Mouse (Mus musculus) hindbrain, embryonic 15.5 days (tissue): ENCODE measurements around the gene Slc8a3. TPM values are rescaled to one million over a fixed set of nuclear protein-coding genes. Genes with fewer than 3 reads are reported as not detected.

Source experiments
- ATAC-seq: fragments of 200-750 bp; cut with Nextera tagmentation; 2 replicates; pipeline ENCODE4 v1.8.0; 2017; ENCODE audit warnings: low read depth, moderate number of reproducible peaks, moderate TSS enrichment; ENCODE audit not compliant: low FRiP score
- H3K27ac ChIP-seq: fragments of 300-500 bp; sonication (generic); replicated peaks from 2 replicates; pipeline ENCODE4 v1.5.1; 2015; ENCODE audit warnings: mild to moderate bottlenecking, inconsistent platforms
- H3K27me3 ChIP-seq: fragments of 300-500 bp; sonication (generic); 2 replicates; pipeline ENCODE4 v1.6.1; 2015; ENCODE audit warnings: control low read depth, inconsistent platforms
- H3K36me3 ChIP-seq: fragments of 300-500 bp; sonication (generic); 2 replicates; pipeline ENCODE4 v1.6.1; 2015; ENCODE audit warnings: control low read depth, inconsistent platforms
- H3K4me1 ChIP-seq: fragments of 300-500 bp; sonication (generic); replicated peaks from 2 replicates; pipeline ENCODE4 v1.6.1; 2015; ENCODE audit warnings: control low read depth, inconsistent platforms
- H3K4me2 ChIP-seq: fragments of 300-500 bp; sonication (generic); 2 replicates; pipeline ENCODE4 v1.6.1; 2015; ENCODE audit warnings: moderate library complexity, mild to moderate bottlenecking, inconsistent platforms
- H3K4me3 ChIP-seq: fragments of 300-500 bp; sonication (generic); 2 replicates; pipeline ENCODE4 v1.5.1; 2015; ENCODE audit warnings: mild to moderate bottlenecking, inconsistent platforms
- H3K9ac ChIP-seq: fragments of 300-500 bp; sonication (generic); 2 replicates; pipeline ENCODE4 v1.6.1; 2015; ENCODE audit warnings: inconsistent platforms
- H3K9me3 ChIP-seq: fragments of 300-500 bp; sonication (generic); 2 replicates; pipeline ENCODE4 v1.6.1; 2016; ENCODE audit warnings: control low read depth, inconsistent platforms
- WGBS: fragments of 180-500 bp; shearing (Covaris S2); methylation state at CpG from one replicate; pipeline ENCODE4 v1.1.7; 2015; 5-methylcytosine and 5-hydroxymethylcytosine counted together
- polyA plus RNA-seq: library from polyadenylated mRNA; unstranded; fragments of >200 nt; fragmentation: Nextera tagmentation; extraction: Ambion mirVana; gene quantifications from 2 replicates; pipeline ENCODE4 v1.2.1, GENCODE M21; 2015

Gene Slc8a3
- polyA plus RNA-seq, 1 experiment from 2014 or later: 12.2 TPM

DNA sequence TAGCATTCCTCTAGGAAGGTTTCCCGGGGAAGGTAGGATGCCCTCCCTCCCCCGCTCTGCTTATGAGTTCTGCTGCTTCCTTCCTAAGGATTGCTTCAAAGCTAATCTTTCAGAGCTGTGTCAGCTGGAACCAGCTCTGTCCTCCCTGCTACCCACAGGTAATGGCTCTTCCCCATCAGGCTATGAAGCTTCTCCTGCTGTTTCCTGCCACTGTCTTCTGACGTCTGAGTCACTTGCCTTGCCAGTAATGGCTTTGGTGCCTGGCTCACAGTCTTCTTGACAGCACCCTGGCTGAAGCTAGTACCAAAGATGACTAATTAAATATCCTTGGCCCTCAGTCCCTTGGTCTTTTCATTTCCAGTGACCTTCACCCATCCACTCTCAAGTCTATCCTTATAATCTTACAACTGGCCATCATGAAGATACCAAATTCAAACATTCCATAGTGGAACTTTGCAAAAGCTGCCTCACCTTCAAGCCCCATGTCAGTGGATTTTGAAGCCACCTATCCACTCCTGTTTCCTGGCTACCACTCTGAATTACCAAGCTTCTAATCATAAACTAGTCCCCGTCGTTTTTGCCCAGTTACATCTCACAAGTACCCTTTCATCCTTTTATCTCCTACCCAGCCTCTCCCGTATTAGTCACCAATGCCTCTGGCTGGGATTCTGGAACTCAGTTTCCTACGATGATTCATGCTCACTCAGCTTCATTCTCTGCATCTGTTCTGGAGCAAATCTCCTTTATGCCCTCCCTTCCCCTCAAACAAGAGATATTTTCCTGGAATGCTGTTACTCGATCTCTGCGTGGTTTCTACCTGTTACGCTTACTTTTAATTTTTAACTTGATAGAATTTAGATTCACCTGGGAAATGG, 97.3 kb downstream of the Slc8a3 start:
- ATAC-seq: no peak
- Histone ChIP-seq H3K4me2 (no peak overlapping the region), H3K36me3 (no peaks in the 10 kb centered on the region), H3K9me3 (0 out of 2 replicates have a peak, but pooled peaks cover 4% of the 10 kb centered on the region), H3K4me1 (no peaks in the 10 kb centered on the region), H3K27ac (no peak overlapping the region), H3K27me3 (no peaks in the 10 kb centered on the region), H3K9ac (no peak overlapping the region), H3K4me3 (no peak overlapping the region)
- 90% methylated on average over 10 of the region's 10 CpGs for WGBS

DNA sequence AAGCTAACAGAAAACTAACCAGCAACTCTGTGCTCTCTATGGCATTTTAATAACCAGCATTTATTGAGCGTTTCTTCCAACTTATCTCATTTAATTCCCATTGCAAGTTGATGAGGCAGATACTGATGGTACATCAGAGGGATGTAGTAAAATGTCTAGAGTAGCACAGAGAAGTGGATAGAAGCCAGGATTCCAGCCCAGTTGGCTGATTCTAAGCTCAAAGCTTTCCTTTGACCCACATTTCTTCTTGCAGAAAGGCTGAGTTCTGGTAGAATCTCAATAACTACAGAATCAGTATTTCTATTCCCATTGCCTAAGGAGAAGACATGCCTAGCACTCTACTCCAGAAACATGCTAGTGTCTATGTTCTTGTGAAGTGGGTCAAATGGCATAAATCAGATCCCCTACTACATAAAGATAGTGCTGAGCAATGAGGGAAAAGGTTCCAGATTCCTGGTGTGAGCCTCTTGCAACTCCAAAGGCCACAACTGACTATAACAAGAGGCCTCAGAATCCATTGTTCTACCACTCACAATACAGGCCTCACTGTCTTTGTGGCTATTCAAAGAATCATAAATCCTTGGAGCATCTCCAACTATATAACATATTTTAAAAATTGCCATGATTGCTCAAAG, 99.1 kb downstream of the Slc8a3 start:
- peaks cover under 1% of the 10 kb centered on the region; the same call in 1 of the 2 replicates for H3K4me1 ChIP-seq
- no peaks in the 10 kb centered on the region for H3K27me3 ChIP-seq
- H3K9me3 ChIP-seq: 0 out of 2 replicates have a peak, but pooled peaks cover 4% of the 10 kb centered on the region
- H3K4me2 ChIP-seq: no peak overlapping the region
- no peaks in the 10 kb centered on the region for H3K36me3 ChIP-seq
- H3K27ac ChIP-seq: no peak overlapping the region
- no peak overlapping the region for H3K9ac ChIP-seq
- 85% methylated on average over 1 of the region's 1 CpGs for WGBS
- H3K4me3 ChIP-seq: no peak overlapping the region
- ATAC-seq: no peak

DNA sequence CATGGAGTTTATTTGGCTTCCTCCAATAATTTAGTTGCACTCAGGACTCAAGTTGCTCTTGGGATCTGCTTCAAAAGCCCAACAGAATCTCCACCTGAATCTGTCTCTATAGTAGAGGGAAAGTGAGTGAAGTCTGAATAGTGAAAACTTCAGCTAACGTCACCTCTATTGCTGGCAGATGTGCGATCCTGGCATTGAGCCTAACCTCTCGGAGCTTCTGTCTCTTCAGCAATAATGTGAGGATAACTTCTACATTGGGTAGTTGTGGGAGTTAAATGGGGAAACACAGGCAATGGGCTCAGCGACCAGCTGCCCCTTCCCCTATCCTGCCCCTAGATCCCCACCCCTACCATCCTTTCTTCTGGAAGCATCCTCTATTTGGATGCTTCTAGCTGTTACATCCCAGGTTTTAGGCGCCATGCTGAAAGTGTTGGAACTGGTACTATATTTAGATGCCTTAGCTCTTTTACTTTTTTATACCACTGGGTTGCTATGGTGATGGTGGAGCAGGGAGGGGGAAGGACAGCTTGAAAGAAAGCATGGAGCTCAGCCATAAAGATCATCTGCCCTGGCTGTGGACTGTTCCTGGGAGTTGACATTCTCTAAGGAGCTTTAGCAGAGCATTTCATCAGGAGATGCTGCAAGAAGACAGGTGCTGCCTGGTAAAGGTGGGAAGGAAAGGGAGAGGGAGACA, 105.1 kb downstream of the Slc8a3 start:
- Histone ChIP-seq H3K4me2 (0 out of 2 replicates have a peak overlapping the region, but pooled peaks have one; percentile 15), H3K4me1 (peaks cover 32% of the 10 kb centered on the region), H3K9ac (no peak overlapping the region), H3K36me3 (no peaks in the 10 kb centered on the region), H3K27me3 (no peaks in the 10 kb centered on the region), H3K27ac (peak overlapping the region; percentile 69), H3K9me3 (no peaks in the 10 kb centered on the region), H3K4me3 (no peak overlapping the region)
- WGBS: 49% methylated on average over 5 of the region's 5 CpGs
- ATAC-seq: peak; percentile 72

DNA sequence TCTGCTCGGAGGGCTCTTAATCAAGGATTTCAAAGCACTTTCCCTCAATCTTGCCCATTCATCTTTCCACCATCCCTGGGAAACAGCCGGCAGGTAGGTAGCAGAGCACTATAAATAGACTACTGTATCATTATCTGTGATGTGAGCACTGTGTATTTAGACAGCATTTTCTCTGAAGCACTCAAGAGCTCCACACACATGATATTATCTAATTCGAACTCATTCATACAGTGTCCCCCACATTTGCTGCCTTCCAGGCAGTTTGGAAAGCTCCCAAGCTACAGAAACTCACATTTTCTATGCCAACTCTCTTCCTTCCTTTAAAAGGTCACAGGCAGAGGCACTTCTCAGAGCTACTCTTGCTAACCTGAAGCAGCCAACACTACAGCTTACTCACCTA, 106.4 kb downstream of the Slc8a3 start:
- H3K36me3 ChIP-seq: no peaks in the 10 kb centered on the region
- no peak overlapping the region for H3K4me3 ChIP-seq
- no peaks in the 10 kb centered on the region for H3K27me3 ChIP-seq
- WGBS: 48% methylated on average over 3 of the region's 3 CpGs
- H3K4me2 ChIP-seq: no peak overlapping the region
- H3K9me3 ChIP-seq: no peaks in the 10 kb centered on the region
- H3K27ac ChIP-seq: peak overlapping the region; percentile 61
- no peak overlapping the region for H3K9ac ChIP-seq
- H3K4me1 ChIP-seq: peaks cover 32% of the 10 kb centered on the region
- ATAC-seq: no peak

DNA sequence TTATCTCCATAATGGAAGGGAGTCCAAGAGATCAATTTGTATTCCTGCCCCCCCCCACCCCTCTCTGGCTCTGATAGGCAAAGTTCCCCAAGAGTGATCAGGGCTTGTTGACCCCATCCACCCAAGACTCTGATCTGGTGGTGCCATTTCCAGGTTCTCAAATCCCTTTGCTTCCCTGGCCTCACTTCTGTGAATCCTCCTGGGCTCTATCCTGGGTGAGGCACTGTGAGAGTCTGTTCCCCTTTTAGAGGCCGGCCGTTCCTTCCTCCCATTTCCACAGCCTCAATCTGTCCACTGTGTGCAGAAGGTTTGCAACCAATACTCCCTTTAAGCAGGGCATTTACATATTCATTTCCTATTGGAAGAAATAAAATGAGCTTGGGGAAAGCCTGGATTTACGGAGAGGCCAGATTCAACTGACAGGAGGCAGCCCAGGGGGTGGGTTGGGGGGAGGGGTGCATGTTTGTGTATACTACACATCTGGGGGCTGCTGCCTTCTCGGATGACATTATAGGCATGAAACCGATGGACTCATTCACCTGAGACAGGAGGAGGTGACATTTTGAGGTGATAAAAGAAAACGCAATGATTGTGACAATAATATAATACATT, 106.9 kb downstream of the Slc8a3 start:
- Histone ChIP-seq H3K4me3 (no peak overlapping the region), H3K4me2 (no peak overlapping the region), H3K9me3 (no peaks in the 10 kb centered on the region), H3K36me3 (no peaks in the 10 kb centered on the region), H3K27me3 (no peaks in the 10 kb centered on the region), H3K9ac (no peak overlapping the region), H3K4me1 (peaks cover 32% of the 10 kb centered on the region), H3K27ac (peak overlapping the region; percentile 61)
- WGBS: 31% methylated on average over 6 of the region's 6 CpGs
- no peak for ATAC-seq

DNA sequence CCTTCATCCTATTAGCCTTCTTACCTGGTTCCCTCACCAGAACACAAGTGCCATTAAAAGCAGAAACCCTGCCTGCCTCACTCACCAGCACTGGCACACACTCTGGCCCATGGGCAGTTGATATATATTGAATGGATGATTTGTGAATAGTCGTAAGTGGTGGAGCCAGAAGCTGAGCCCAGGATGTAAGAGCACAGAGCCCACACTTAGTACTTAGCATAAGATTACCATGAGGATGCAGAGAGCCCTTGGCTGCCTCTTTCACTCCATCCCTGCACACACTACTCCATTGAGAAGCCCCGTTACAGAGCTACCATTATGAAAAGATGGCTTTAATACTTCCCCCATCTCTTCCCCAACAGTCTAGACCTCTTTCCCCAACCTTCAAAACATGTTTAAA, 108.1 kb downstream of the Slc8a3 start:
- ATAC-seq: no peak

DNA sequence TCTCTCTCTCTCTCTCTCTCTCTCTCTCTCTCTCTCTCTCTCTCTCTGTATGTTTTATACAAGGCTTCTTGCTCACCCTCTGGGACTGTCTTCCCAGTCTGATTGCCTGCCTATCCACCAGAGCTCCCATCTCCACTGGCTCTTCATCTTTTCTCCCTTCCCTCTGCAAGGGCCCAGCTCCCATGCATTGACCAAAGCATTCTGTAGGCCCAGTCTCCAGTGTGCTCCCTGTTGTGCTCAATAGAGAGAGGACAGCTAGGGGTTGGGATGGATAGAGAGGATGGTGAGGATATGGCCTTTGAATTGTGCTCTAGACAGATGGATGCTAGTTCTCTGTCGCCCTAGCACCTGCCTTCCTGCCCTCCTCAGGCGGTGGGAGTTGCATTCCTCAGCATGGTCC, 109.7 kb downstream of the Slc8a3 start:
- H3K9me3 ChIP-seq: no peaks in the 10 kb centered on the region
- no peak for ATAC-seq
- no peaks in the 10 kb centered on the region for H3K36me3 ChIP-seq
- H3K4me2 ChIP-seq: no peak overlapping the region
- H3K9ac ChIP-seq: no peak overlapping the region
- no peaks in the 10 kb centered on the region for H3K27me3 ChIP-seq
- 82% methylated on average over 2 of the region's 2 CpGs for WGBS
- H3K4me1 ChIP-seq: peaks cover 30% of the 10 kb centered on the region
- no peak overlapping the region for H3K27ac ChIP-seq
- no peak overlapping the region for H3K4me3 ChIP-seq

More for the DNA sequence above, 108.1 kb downstream of the Slc8a3 start:
- 77% methylated on average over 2 of the region's 2 CpGs for WGBS
- H3K4me1 ChIP-seq: peaks cover 32% of the 10 kb centered on the region
- no peaks in the 10 kb centered on the region for H3K9me3 ChIP-seq
- H3K27me3 ChIP-seq: no peaks in the 10 kb centered on the region
- no peak overlapping the region for H3K27ac ChIP-seq
- H3K36me3 ChIP-seq: no peaks in the 10 kb centered on the region
- H3K4me3 ChIP-seq: no peak overlapping the region
- H3K4me2 ChIP-seq: no peak overlapping the region
- H3K9ac ChIP-seq: no peak overlapping the region

DNA sequence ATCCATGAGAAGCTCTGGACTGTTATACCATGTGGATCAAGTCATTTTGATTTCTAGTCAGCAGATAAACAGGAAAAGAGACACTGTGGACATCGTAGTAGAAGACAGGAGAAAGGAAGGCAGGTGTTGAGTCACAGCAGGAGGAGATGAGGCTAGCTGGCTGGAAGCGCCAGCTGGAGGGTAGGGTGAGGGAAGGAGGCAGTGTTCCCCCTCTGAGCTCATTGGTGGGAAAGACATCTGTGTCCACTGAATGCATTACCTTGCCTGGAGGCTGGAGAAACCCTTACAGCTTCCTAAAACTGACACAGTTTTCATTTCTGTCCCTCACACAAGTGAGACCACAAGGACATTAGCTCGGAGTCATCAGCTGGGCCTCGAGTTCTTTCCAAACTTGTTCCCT, 113.6 kb downstream of the Slc8a3 start:
- Histone ChIP-seq H3K4me1 (0 out of 2 replicates have a peak, but pooled peaks cover 8% of the 10 kb centered on the region), H3K4me2 (no peak overlapping the region), H3K9ac (no peak overlapping the region), H3K36me3 (no peaks in the 10 kb centered on the region), H3K9me3 (no peaks in the 10 kb centered on the region), H3K4me3 (no peak overlapping the region), H3K27me3 (no peaks in the 10 kb centered on the region), H3K27ac (no peak overlapping the region)
- WGBS: 71% methylated on average over 4 of the region's 4 CpGs
- ATAC-seq: no peak

DNA sequence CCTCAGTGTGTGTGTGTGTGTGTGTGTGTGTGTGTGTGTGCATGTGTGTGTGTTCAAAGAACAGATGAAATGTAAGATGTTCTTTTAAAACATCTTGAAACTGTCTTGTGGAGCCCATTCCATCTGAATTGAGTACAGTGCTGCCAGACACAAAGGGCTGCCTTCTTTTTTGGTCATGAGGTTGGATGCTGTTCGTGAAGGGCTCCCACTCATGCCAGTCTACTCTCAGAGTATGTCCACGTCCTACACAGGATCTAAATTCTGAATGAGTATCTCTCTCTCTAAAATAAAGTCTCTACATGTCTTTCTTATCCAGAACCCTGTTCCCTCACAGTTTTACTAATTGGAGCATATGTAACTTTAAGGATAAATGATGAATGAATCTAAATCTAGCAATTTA, 124.4 kb downstream of the Slc8a3 start:
- H3K27me3 ChIP-seq: no peaks in the 10 kb centered on the region
- no peaks in the 10 kb centered on the region for H3K9me3 ChIP-seq
- 68% methylated on average over 2 of the region's 2 CpGs for WGBS
- H3K4me3 ChIP-seq: no peak overlapping the region
- no peak for ATAC-seq
- no peak overlapping the region for H3K4me2 ChIP-seq
- no peak overlapping the region for H3K27ac ChIP-seq
- H3K36me3 ChIP-seq: peaks cover 2% of the 10 kb centered on the region; the same call in 1 of the 2 replicates
- H3K9ac ChIP-seq: no peak overlapping the region
- no peaks in the 10 kb centered on the region for H3K4me1 ChIP-seq

DNA sequence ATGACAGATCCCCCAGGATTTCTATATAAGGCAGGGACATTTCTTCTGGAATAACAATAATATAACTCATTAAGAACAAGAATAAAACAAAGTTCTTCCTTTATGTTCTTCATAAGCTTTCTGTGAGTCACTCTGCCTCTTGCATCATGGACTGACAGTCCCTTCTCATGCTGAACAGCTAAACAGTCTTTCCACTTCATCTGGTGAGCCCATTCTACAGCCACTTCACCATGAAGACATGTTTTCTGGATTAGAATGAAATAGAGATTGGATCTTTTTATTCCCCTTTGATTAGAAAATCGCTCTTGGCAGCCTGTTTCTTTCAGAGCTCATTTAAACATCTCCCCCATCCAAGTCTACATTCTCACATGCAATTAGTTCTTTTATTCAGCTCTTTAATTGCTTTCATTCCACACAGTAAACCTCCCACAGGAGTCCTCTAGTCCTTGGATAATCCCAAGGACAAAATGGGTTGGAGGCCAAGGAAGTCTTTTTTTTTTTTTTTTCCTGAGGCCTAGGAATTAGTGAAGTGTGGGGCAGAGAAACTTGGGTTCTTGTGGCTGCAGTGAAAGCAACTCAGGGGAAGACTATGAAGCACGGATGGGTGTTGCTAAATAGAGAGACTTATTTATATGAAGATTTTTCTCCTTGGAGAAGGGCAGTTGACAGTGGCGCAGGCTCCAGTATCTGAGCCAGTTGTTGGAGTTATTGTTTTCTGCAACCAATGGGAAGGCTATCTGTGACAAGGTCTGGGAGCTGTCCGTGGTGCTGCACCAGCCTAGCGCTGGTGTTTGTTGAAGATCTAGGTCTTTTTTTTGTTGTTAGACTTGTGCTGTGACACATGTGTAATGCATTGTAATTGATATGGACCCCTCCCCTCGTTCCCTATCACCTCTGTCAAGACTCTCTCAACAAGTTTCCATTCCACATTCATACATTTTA, 127.1 kb downstream of the Slc8a3 start:
- Histone ChIP-seq H3K27ac (no peak overlapping the region), H3K9me3 (no peaks in the 10 kb centered on the region), H3K4me1 (peaks cover 7% of the 10 kb centered on the region; the same call in 1 of the 2 replicates), H3K4me3 (no peak overlapping the region), H3K9ac (no peak overlapping the region), H3K36me3 (no peaks in the 10 kb centered on the region; the same call in 1 of the 2 replicates), H3K4me2 (no peak overlapping the region), H3K27me3 (no peaks in the 10 kb centered on the region)
- WGBS: 29% methylated on average over 6 of the region's 6 CpGs
- no peak for ATAC-seq

DNA sequence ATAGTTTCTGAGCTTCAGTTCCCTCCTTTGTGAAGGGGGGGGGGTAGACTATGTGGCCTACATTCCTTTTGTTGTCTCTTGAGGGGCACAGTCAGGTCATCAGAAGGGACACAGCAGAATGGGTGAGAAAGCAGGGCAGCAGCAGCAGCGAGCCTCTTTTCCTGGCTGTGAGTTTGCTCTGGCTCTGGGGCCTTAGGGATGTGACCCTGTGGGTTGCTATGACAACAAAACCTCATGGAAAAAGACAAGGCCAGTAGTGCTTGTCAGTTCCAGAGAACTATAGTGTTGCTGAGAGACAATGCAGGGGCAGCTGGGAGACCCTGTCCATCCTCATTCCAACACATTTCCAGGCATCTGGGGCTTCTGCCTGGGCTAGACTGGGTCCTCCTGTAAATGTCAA, 129.8 kb downstream of the Slc8a3 start:
- H3K27ac ChIP-seq: no peak overlapping the region

More for the DNA sequence above, 129.8 kb downstream of the Slc8a3 start:
- H3K4me2 ChIP-seq: no peak overlapping the region
- H3K9me3 ChIP-seq: no peaks in the 10 kb centered on the region
- no peak for ATAC-seq
- no peaks in the 10 kb centered on the region for H3K27me3 ChIP-seq
- H3K4me3 ChIP-seq: no peak overlapping the region
- WGBS: 10% methylated on average over 1 of the region's 1 CpGs
- H3K36me3 ChIP-seq: no peaks in the 10 kb centered on the region; the same call in 1 of the 2 replicates
- peaks cover 12% of the 10 kb centered on the region for H3K4me1 ChIP-seq
- no peak overlapping the region for H3K9ac ChIP-seq
